Mouse (Mus musculus) T-helper 2 cell (primary cell): ENCODE data around the gene Nckipsd.

Experiments used
- in situ Hi-C: fragments of 300-600 bp; cut with MboI, MseI; formaldehyde crosslinking; loops from one replicate; pipeline ENCODE4 v1.15.1; 2025; ENCODE audit warnings: high pct_unique_total_duplicates

Nckipsd gene

DNA sequence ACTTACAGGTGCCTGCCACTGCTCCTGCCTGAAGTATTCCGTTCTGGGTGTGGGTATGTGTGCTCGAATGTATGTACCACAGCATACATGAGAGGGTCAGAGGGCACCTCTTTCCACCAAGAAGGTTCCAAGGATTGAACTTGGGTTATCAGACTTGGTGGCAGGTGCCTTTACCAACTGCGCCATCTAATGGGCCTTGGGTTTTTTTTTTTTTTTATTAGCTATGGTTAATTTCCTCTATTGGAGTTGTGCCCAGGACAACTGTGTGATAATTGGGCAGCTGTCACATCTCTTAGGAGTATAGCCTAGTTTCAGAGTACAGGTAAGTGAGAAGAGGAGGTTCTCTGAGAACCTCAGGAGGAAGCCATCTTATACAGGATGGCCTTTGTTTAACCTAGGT is 8.6 kb upstream of the Nckipsd start:
- in situ Hi-C loops = no loop called here

DNA sequence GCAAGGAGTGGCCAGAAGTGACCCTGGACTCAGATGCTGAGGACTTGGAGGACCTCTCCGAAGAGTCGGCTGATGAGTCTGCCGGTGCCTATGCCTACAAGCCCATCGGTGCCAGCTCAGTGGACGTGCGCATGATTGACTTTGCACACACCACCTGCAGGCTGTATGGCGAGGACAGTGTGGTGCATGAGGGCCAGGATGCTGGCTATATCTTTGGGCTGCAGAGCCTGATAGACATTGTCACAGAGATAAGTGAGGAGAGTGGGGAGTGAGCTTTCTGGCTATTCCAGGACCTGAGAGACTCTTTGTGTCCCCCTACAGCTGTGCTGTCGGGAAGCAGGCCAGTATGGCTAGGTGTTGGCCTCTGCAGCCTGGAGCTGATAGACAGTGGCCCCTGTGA is 2.4 kb upstream of the Nckipsd start:
- in situ Hi-C loops = no loop called here

DNA sequence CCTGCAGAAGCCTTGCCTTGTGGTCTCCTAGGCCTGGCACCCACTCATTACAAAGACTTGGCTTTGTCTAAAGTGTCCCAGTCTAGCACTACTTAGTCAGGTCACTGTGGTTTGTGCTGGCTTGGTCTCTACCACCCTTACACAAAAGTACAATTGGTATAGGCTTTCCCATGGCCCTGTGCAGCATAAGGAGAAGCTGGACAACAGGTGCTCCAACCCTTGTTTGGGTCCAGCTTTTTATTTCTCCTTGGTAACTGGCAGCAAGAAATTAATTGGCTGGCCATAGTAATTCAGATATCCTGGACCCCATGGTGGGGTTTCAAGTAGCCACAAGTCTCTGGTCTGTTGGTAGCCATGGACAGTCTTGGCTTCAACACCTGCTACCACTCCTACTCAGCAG is 1.8 kb upstream of the Nckipsd start:
- in situ Hi-C loops = no loop called here

DNA sequence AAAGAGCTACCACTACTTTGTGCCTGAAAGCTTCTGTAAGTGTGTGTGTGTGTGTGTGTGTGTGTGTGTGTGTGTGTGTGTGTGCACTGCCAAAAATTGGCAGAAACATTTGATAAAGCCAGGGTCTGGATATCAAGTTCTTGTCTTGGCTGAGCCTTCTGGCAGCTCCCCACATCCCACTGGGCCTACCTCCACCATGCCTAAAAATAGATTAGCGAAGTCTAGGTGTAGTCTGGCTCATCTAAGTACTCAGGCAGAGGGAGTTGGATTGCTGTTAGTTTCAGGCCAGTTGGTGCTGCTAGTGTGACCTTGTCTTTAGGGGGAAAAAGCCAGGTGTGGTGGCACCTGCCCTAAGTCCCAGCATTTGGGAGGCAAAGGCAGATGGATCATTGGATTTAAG is 1.3 kb upstream of the Nckipsd start:
- in situ Hi-C loops = no loop called here

DNA sequence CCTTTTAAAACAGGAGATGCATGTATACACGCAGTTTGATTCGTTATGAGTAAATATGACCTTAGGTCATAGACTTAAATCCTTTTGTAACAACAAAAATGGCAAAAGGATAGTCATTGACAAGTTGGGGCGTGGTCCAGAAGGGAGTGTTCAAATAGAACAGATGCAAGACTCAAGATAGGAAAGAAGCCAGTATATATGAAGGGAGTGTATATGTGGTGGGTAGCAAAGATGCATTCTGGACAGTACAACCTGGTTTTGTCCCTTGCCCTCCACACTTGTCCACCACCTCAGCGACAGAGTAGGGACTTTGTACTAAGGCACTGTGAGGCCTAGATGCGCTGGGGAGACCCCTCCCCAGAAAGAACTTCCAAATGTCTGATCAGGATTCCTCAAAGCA is 494 bp upstream of the Nckipsd start:
- in situ Hi-C loops = no loop called here

DNA sequence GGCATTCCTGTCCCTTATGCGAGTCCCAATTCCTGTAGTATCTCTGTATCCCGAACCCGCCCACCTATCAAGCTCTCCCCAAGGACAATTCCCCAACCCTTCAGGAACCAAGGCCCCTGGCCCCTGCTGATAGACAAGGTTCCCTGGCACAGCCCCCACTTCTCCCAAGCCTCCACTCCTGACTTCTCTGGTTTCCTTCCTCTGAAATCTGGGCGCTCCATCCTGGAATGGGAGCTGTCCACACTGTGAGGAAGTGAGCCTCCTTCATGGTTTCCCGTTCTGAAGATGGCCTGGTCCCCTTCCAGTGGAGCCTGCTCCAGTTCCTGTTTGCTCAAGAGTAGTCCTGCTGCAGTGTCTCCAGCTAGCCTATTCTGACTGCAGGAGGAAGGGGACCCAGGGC is 1.0 kb downstream of the Nckipsd start:
- in situ Hi-C loops = no loop called here

DNA sequence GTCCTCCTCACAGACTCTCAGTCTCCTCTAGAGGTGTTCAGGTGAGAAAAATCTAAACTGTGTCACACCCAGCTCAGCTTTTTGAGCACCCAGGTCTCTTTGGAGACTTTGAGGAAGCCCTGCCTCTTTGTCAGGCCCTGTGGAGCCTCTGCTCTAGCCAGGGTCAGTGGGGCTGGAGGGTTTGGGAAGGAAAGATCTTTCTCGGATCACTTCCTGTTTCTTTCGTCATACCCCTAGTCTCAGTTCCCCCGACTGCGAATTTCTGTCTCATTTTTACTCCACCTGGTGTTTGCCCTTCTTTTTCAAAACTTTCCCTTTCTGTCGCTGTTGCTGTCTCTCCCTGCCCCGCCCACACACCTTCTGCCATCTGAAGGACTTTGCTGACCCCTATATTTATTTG is 1.6 kb downstream of the Nckipsd start:
- in situ Hi-C loops = no loop called here

DNA sequence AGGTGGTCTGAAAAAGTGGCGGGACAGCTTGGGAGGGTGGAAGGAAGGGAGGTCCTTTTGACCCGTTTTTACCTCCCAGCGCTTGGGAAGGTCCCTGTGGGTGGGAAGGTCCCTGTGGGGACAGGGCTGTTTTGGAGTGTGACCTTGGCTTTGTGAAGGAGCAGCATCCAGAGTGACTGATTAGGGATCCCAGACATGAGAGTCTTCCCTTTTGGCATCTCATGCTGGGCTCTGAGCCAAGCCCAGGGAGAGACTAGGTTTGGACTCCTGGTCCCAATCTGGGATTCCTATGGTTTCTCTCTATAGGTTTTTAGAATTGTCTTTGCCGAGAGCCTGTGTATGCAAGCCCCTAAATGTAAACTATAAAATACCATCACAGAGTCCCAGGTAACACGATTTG is 2.3 kb downstream of the Nckipsd start:
- in situ Hi-C loops = no loop called here

DNA sequence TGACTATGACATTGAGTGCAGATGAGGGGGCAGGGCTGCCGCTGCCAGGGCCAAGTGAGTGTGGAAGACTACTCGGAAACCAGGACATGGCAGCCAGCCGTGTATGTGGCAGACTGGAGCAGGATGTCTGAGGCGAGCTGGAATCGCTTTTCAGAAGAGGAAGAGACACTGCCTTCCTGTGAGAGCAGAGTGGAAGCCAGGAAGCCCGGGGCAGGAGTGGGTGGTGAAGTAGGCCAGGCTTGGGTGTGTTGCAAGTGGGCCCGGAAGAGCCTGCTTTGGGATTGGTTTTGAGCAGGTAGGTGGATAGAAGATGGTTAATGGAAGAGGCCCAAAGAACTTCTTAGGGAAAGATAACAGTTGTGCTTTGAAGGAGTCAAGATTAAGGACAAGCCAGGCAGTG is 7.4 kb downstream of the Nckipsd start:
- in situ Hi-C loops = no loop called here

DNA sequence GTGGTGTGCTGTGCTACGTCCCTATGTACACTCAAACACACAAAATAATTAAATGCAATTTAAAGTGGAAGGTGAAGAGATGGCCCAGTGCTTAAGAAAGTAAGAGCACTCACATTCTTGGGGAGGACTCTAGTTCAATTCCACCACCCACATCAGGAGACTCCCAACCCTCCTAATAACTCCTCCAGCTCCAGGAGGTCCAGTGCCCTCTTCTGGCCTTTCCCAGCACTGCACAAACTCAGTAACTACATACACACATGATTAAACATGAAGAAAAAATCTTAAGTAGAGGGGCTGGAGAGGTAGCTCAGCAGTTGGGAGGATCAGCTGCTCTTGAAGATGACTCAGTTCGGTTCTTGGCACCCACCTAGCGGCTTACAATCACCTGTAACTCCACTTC is 11.3 kb downstream of the Nckipsd start:
- in situ Hi-C loops = no loop called here

DNA sequence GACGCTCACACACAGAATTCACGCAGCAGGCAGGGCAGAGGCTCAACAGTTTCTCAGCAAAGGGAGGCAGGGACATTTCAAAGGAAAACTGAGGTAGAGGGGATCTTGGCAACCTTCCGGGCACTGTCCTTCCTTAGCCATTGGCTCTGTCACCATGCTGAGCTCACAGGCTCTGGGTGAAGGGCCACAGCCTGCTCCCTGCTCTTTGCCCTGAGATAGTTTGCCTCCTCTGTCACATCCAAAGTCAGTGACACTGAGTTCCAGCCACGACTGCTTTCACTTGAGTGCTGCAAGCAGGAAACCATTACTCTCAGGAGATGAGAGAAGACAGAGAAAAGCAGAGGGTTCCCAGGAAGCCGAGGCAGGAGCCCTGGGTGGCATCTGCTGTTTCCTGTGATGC is 11.9 kb downstream of the Nckipsd start:
- in situ Hi-C loops = no loop called here

DNA sequence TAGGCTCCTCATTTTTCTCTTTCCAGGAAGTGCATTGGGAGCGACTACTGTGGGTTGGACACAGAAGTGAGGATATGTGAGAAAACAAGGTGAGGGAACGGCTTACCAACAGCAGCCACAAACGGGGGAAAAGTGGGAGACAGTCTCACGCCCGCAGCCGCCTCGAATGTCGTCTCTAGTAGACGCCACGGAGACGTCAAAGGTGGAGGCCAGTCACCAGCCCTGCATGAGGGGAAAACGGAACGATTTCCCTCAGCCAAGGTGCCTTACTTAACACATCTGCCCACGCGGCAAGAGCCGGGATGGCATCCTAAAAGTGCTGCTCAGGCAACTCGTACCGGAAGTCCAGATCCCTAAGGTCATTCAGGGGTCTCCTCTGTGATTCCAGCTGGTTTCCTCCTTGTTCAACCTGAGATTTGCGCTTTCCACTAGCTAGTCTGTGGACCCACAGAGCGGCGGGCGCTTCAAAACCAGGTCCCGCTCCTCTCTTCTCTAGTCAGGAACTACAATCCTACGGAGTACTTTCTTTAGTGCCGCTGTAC is 16.0 kb downstream of the Nckipsd start:
- in situ Hi-C loops = no loop called here

DNA sequence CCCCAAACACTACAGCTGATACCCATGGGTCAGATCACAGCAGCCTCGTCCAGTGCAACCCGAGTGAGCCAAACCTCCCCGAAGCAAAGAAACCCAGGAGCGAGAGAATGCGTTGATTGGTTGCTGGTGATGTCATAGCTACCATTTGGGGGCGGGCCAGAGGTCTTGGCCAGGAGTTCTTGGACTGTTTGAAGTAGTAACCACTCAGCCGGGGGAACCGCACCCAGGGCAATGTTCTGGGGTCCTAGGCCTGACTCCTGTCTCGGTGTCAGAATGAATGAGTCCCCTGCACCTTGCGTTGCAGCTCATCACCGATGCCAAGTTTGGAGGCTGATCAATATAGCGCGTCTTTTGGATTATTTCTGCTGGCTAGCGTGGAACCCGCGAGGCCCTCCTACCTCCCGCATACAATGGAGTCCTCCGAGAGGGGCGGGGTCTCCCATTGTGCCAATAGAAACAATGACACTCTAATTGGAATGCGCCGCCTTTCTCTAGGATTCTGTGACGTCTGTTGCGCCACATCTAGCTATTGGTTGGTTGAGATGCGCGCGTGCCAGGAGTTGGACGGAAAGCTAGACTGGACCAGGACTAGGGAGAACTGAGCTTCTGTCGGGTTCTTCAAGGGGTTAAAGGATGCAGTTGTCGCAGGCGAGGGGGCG is 16.7 kb downstream of the Nckipsd start:
- in situ Hi-C loops = no loop called here

DNA sequence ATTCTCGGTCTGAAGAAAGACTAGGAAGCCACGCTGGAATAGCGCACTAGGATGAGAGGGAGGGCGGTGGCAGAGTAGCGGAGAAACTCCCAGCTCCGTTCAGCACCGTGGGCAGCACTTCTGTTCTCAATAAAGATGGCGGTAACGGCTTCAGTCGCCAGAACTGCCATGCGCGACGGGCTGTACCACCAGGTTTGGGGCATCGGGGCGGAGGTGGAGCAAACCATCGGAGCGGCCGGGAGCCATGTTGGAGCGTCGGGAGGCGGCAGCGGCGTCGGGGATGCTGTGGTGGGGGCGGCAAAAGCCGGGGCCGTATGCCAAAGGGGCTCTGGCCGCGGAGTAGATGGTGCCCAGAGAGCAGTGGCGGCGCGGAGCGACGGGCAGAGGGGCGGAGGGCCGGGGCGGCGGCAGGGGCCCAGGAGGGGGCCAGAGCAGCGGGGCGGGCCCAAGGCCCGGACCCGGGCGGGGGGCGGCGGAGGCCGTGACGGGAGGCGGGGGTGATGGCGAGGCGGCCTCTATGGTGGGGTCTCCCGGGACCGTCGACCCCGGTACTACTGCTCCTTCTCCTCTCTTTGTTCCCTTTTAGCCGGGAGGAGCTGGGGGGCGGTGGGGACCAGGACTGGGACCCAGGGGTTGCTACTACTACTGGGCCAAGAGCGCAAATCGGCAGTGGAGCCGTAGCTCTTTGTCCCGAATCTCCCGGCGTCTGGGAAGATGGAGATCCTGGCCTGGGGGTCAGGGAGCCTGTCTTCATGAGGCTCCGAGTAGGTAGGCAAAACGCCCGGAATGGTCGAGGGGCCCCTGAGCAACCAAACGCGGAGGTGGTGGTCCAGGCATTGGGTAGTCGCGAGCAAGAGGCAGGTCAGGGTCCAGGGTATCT is 17.9 kb downstream of the Nckipsd start, which contains the start of gene Celsr3:
Gene Celsr3, plus strand, starts transcription at position 501 of the 880 bp plus-strand sequence.
- in situ Hi-C loops = no loop called here

DNA sequence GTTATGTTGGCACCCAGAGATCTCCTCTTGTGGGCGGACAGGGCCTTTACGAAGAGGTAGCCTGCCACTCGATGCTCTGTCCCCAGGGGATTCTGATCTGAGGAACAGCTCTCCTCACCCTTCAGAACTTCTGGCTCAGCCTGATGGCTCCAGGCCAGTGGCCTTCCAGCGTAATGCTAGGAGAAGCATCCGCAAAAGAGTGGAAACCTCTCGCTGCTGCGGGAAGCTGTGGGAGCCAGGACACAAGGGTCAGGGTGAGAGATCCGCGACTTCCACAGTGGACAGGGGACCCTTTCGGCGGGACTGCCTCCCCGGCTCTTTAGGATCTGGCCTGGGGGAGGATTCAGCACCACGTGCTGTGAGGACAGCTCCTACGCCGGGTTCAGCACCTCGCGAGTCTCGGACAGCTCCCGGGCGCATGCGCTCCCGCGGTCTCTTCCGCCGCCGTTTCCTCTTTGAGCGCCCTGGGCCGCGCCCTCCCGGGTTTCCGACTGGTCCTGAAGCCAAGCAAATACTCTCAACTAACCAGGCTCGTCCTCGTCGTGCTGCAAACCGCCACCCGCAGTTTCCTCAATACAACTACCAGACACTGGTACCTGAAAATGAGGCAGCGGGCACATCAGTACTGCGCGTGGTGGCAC is 18.7 kb downstream of the Nckipsd start:
- in situ Hi-C loops = no loop called here

DNA sequence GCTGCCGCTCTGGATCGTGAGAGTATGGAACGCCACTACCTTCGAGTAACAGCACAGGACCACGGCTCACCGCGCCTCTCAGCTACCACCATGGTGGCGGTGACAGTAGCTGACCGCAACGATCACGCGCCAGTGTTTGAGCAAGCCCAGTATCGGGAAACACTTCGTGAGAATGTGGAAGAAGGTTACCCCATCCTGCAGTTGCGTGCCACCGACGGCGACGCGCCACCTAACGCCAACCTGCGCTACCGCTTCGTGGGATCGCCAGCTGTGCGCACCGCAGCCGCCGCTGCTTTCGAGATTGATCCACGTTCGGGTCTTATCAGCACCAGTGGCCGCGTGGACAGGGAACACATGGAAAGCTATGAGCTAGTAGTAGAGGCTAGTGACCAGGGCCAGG is 19.3 kb downstream of the Nckipsd start:
- in situ Hi-C loops = no loop called here

DNA sequence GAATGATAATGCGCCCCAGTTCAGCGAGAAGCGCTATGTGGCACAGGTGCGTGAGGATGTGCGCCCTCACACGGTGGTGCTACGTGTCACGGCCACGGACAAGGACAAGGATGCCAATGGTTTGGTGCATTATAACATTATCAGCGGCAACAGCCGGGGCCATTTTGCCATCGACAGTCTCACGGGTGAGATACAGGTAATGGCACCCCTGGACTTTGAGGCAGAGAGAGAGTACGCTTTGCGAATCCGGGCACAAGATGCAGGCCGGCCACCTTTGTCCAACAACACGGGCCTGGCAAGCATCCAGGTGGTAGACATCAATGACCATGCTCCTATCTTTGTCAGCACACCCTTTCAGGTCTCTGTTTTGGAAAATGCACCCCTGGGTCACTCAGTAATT is 19.7 kb downstream of the Nckipsd start:
- in situ Hi-C loops = no loop called here

DNA sequence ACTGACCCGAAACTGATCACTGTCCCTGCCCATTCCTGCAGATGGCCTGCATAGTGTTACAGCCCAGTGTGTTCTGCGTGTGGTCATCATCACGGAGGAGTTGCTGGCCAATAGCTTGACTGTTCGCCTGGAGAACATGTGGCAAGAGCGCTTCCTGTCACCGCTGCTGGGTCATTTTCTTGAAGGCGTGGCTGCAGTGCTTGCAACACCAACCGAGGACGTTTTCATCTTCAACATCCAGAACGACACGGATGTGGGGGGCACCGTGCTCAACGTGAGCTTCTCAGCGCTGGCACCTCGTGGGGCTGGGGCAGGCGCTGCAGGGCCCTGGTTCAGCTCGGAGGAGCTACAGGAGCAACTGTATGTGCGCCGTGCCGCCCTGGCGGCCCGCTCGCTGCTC is 23.5 kb downstream of the Nckipsd start:
- in situ Hi-C loops = no loop called here

DNA sequence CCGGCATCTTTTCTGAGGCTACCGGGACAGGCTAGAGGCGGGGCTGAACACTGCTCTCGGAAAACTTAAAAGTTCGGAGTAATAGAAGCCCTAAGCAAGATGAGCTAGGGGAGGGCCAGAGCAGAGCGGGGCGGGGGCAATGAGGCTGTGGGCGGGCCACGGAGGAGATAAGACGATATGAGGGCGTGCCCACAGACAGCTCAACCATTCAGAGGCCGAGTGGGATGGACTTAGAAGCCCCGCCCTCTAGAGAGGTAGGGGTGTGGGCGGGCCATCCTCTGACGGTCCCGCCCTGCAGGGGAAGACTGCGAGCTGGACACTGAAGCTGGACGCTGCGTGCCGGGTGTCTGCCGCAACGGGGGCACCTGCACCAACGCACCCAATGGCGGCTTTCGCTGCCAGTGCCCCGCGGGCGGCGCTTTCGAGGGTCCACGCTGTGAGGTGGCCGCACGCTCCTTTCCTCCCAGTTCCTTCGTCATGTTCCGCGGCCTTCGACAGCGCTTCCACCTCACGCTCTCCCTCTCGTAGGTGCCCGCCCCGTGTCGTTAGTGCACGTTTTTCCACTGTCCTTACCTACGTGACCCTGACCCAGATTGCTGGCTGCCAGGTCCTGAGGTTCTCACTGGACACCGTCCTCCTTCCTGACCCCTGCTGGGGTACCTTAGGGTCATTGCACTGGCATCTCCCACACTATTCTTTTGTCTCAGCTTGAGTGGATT is 24.4 kb downstream of the Nckipsd start:
- in situ Hi-C loops = no loop called here

DNA sequence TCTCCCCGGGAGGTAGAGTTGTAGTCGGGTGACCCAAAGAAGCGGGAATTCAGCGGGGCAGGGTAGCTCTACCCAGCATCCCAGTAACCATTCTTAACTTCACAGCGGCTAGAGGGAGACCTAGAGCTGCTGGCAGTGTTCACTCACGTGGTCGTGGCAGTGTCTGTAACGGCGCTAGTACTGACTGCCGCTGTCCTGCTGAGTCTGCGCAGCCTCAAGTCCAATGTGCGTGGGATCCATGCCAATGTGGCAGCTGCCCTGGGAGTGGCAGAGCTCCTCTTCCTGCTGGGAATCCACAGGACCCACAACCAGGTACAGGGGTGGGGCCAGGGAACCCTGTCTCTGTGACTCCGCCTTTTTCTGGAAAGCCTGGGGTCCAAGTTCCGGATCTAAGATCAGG is 34.8 kb downstream of the Nckipsd start:
- in situ Hi-C loops = no loop called here

DNA sequence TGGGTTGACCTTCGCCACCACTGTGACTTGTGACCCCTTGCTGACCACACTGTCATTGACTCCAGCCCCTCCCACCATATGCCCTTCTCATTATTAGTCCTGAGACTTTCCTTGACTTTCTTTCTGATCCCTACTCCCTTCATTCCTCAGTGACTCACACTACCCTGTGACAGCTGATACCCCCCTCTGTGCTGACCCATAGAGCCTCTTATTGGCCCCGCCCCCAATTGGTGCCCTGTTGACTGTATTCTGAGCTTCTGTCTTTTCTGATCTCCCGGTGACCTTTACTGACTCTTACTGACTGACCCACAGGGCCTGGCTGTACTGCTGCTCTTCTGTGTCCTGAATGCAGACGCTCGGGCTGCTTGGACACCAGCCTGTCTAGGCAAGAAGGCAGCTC is 37.2 kb downstream of the Nckipsd start:
- in situ Hi-C loops = no loop called here

DNA sequence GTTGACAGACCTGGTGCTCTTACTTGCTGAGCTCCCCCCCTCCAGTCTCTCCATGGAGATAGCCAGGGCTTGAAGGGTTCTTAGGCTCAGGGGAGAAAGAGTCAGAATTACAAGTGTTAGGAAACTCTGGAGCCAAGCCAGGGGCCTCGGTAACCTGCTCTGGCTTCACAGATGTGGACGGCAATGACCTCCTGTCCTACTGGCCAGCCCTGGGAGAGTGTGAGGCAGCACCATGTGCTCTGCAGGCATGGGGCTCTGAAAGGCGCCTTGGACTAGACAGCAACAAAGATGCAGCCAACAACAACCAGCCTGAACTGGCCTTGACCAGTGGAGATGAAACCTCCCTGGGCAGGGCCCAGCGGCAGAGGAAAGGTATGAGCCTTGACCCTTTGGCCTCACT is 39.2 kb downstream of the Nckipsd start:
- in situ Hi-C loops = no loop called here
